Mouse (Mus musculus): Measurements from ENCODE around the gene Ntmt1. TPM values are rescaled to one million over a fixed set of nuclear protein-coding genes. Genes with fewer than 3 reads are reported as not detected.

The Ntmt1 gene
- 102 and 109 TPM in 2 replicates for polyA plus RNA-seq (2014; fragmentation: Nextera tagmentation; extraction: Ambion mirVana)

- H3K27me3 ChIP-seq (ENCODE audit: control insufficient read depth, insufficient read depth, low read length) = no peaks in the 10 kb centered on the region
- H3K27ac ChIP-seq (replicated peaks; ENCODE audit: low read depth, low read length) = peak within 1 kb of the TSS; percentile 56; the same call in 1 of the 2 replicates
- peak within 1 kb of the TSS; percentile 90 for H3K9ac ChIP-seq (ENCODE audit: low read length)
- no peaks in the 10 kb centered on the region; the same call in 1 of the 2 replicates for H3K9me3 ChIP-seq (ENCODE audit: control insufficient read depth, low read length)
- peak within 1 kb of the TSS; percentile 95 for H3K4me2 ChIP-seq (ENCODE audit: low read depth, severe bottlenecking)
- H3K4me1 ChIP-seq (ENCODE audit: control insufficient read depth, insufficient read depth, low read length) = peaks cover 12% of the 10 kb centered on the region; the same call in 1 of the 2 replicates
- under 1% methylated on average over 42 of the region's 44 CpGs for WGBS
- H3K4me3 ChIP-seq (ENCODE audit: low read depth, low read length) = peak within 1 kb of the TSS; percentile 78
- DNase-seq (ENCODE audit: low spot score) (peak; percentile 100), ATAC-seq (ENCODE audit: insufficient number of reproducible peaks, low FRiP score, low TSS enrichment, low read depth) (peak; percentile 98)
- 0 out of 2 replicates have a peak, but pooled peaks cover 4% of the 10 kb centered on the region for H3K36me3 ChIP-seq (ENCODE audit: control insufficient read depth, insufficient read depth, low read length)
These were observed at the start of gene Ntmt1 for GRCm38 (mm10) chr2:30807648-30808295. TSS of gene Ntmt1 (plus strand) at chr2:30807826.

DNA sequence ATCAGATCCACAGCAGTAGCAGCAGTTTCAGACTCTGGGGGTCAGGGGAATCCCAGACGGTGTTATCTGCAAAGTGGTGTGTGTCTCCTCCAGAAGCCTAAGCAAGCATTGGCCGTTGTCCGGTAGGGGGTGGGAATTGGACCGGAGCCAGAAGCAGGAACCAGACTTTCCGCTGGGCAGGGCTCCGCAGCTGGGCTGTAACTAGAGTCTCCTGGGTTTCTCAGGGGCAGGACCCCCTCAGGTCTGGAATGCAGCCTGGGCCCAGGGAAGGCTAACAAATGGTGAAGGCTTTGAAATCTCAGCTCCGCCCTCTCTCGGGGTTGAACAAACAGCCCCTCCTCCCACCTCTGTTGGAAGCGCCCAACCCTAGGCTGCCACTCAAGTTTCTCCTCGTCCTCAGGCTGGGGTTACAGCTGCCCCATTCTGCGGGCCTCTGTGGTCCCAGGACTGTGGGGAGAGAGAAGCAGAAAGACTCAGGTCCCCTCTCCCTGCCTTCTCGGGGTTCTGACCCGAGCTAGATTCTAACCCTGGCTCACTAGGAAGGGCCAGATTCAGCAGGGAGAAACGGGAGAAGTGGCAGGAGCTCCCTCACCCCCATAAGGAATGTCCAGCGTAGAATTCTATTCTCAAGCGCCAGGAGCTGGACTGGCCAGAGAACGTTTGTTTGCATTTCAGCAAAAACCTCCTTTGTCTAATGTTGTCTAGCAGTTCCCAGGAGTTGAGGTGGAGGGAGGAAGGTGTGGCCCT, 49.1 kb upstream of the Ntmt1 start:
- ATAC-seq (ENCODE audit: insufficient number of reproducible peaks, low FRiP score, low TSS enrichment, low read depth) (peak; percentile 95), DNase-seq (ENCODE audit: low spot score) (peak; percentile 94)
- Histone ChIP-seq H3K9me3 (ENCODE audit: control insufficient read depth, low read length) (no peaks in the 10 kb centered on the region), H3K27me3 (ENCODE audit: control insufficient read depth, insufficient read depth, low read length) (no peaks in the 10 kb centered on the region), H3K4me2 (ENCODE audit: low read depth, severe bottlenecking) (peak overlapping the region; percentile 29; the same call in 1 of the 2 replicates), H3K27ac (replicated peaks; ENCODE audit: low read depth, low read length) (peak overlapping the region; percentile 91), H3K4me3 (ENCODE audit: low read depth, low read length) (no peak overlapping the region), H3K36me3 (ENCODE audit: control insufficient read depth, insufficient read depth, low read length) (no peaks in the 10 kb centered on the region), H3K4me1 (ENCODE audit: control insufficient read depth, insufficient read depth, low read length) (peaks cover 28% of the 10 kb centered on the region), H3K9ac (ENCODE audit: low read length) (peak overlapping the region; percentile 49)
- WGBS = 2% methylated on average over 17 of the region's 17 CpGs

GRCm38 (mm10) chr2:30759088-30759374, 48.6 kb upstream of the Ntmt1 start:
- Histone ChIP-seq H3K9me3 (ENCODE audit: control insufficient read depth, low read length) (no peaks in the 10 kb centered on the region), H3K9ac (ENCODE audit: low read length) (peak overlapping the region; percentile 49), H3K27me3 (ENCODE audit: control insufficient read depth, insufficient read depth, low read length) (no peaks in the 10 kb centered on the region), H3K4me1 (ENCODE audit: control insufficient read depth, insufficient read depth, low read length) (peaks cover 28% of the 10 kb centered on the region), H3K27ac (replicated peaks; ENCODE audit: low read depth, low read length) (peak overlapping the region; percentile 91), H3K4me2 (ENCODE audit: low read depth, severe bottlenecking) (no peak overlapping the region), H3K4me3 (ENCODE audit: low read depth, low read length) (no peak overlapping the region), H3K36me3 (ENCODE audit: control insufficient read depth, insufficient read depth, low read length) (no peaks in the 10 kb centered on the region)
- ATAC-seq (ENCODE audit: insufficient number of reproducible peaks, low FRiP score, low TSS enrichment, low read depth) (0 out of 2 replicates have a peak, but pooled peaks have one; percentile 3), DNase-seq (ENCODE audit: low spot score) (no peak)
- 42% methylated on average over 4 of the region's 4 CpGs for WGBS

- no peak for ATAC-seq (ENCODE audit: insufficient number of reproducible peaks, low FRiP score, low TSS enrichment, low read depth)
- Histone ChIP-seq H3K9ac (ENCODE audit: low read length) (0 out of 2 replicates have a peak overlapping the region, but pooled peaks have one; percentile 8), H3K36me3 (ENCODE audit: control insufficient read depth, insufficient read depth, low read length) (no peaks in the 10 kb centered on the region), H3K4me1 (ENCODE audit: control insufficient read depth, insufficient read depth, low read length) (peaks cover 28% of the 10 kb centered on the region), H3K4me2 (ENCODE audit: low read depth, severe bottlenecking) (no peak overlapping the region), H3K9me3 (ENCODE audit: control insufficient read depth, low read length) (no peaks in the 10 kb centered on the region), H3K4me3 (ENCODE audit: low read depth, low read length) (no peak overlapping the region), H3K27ac (replicated peaks; ENCODE audit: low read depth, low read length) (peak overlapping the region; percentile 91), H3K27me3 (ENCODE audit: control insufficient read depth, insufficient read depth, low read length) (no peaks in the 10 kb centered on the region)
- no peak for DNase-seq (ENCODE audit: low spot score)
- 73% methylated on average over 4 of the region's 4 CpGs for WGBS
These were observed 48.2 kb upstream of the Ntmt1 start for GRCm38 (mm10) chr2:30759442-30759841.

DNA sequence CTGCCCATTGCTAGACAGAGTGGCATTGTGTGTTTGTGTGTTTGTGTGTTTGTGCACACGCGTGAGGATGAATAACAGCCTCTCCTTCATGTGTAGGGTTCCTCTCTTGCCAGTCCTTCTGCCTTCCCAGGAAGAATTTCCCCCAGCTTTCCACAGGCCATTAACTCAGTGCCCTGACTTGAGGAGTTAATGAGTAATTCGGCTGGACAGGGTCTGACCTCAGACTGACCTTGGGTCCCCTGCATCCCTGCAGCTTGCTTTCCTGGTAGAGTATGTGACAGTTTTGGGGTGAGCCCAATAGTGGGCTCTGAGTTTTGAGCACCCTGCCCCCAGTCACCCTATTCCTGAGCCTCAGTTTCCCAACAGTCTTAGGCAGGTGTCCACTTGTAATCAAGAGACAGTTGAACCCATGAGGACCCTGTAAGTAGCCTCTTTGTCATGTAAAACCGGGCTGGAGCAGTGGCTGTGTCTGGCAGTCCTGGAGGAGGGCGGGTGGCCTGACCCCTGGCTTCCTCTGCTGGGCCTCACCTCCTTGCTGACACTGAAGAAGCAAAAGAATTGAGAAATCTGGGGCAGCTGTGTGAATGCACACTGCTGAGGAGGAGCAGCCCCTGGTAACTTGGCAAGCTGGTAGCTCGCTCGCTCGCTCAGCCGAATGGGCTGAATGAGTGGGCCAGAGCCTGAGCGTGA, 47.6 kb upstream of the Ntmt1 start:
- Histone ChIP-seq H3K36me3 (ENCODE audit: control insufficient read depth, insufficient read depth, low read length) (no peaks in the 10 kb centered on the region), H3K4me3 (ENCODE audit: low read depth, low read length) (no peak overlapping the region), H3K4me1 (ENCODE audit: control insufficient read depth, insufficient read depth, low read length) (peaks cover 28% of the 10 kb centered on the region), H3K9ac (ENCODE audit: low read length) (peak overlapping the region; percentile 30; the same call in 1 of the 2 replicates), H3K4me2 (ENCODE audit: low read depth, severe bottlenecking) (no peak overlapping the region), H3K9me3 (ENCODE audit: control insufficient read depth, low read length) (no peaks in the 10 kb centered on the region; the same call in 1 of the 2 replicates), H3K27ac (replicated peaks; ENCODE audit: low read depth, low read length) (peak overlapping the region; percentile 21; the same call in 1 of the 2 replicates), H3K27me3 (ENCODE audit: control insufficient read depth, insufficient read depth, low read length) (no peaks in the 10 kb centered on the region)
- no peak for DNase-seq (ENCODE audit: low spot score)
- WGBS = 47% methylated on average over 10 of the region's 10 CpGs
- ATAC-seq (ENCODE audit: insufficient number of reproducible peaks, low FRiP score, low TSS enrichment, low read depth) = no peak

- no peaks in the 10 kb centered on the region for H3K27me3 ChIP-seq (ENCODE audit: control insufficient read depth, insufficient read depth, low read length)
- H3K27ac ChIP-seq (replicated peaks; ENCODE audit: low read depth, low read length) = no peak overlapping the region; the same call in 1 of the 2 replicates
These were observed 46.9 kb upstream of the Ntmt1 start for GRCm38 (mm10) chr2:30760706-30761105.

DNA sequence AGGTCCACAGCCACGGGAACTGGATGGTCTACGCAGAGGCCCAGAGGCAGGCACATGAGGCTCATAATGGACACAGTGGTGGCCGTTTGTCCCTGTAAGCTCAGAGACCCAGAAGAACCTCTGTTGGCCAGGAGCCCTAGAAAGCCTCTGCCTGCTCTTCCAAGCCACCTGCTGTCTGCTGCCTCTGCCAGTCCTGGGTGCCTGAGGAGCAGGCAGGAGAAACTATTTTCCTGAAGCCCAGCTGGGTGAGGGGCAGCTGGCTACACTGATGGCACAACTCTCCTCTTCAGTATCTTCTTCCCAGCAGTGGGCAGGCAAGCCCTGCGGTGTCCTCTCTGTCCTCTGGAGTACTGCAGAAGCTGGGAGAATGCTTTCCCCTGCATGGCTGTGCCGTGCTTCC, 41.2 kb upstream of the Ntmt1 start:
- no peak overlapping the region for H3K9ac ChIP-seq (ENCODE audit: low read length)
- no peak overlapping the region for H3K4me3 ChIP-seq (ENCODE audit: low read depth, low read length)
- no peaks in the 10 kb centered on the region for H3K36me3 ChIP-seq (ENCODE audit: control insufficient read depth, insufficient read depth, low read length)
- no peaks in the 10 kb centered on the region for H3K27me3 ChIP-seq (ENCODE audit: control insufficient read depth, insufficient read depth, low read length)
- peaks cover 4% of the 10 kb centered on the region for H3K4me1 ChIP-seq (ENCODE audit: control insufficient read depth, insufficient read depth, low read length)
- no peak overlapping the region for H3K4me2 ChIP-seq (ENCODE audit: low read depth, severe bottlenecking)
- WGBS = 81% methylated on average over 5 of the region's 5 CpGs
- DNase-seq (ENCODE audit: low spot score) (no peak), ATAC-seq (ENCODE audit: insufficient number of reproducible peaks, low FRiP score, low TSS enrichment, low read depth) (no peak)
- no peaks in the 10 kb centered on the region; the same call in 1 of the 2 replicates for H3K9me3 ChIP-seq (ENCODE audit: control insufficient read depth, low read length)
- no peak overlapping the region for H3K27ac ChIP-seq (replicated peaks; ENCODE audit: low read depth, low read length)

More at GRCm38 (mm10) chr2:30760706-30761105, 46.9 kb upstream of the Ntmt1 start:
- 24% methylated on average over 6 of the region's 6 CpGs for WGBS
- H3K9me3 ChIP-seq (ENCODE audit: control insufficient read depth, low read length) = no peaks in the 10 kb centered on the region; the same call in 1 of the 2 replicates
- H3K4me2 ChIP-seq (ENCODE audit: low read depth, severe bottlenecking) = no peak overlapping the region
- no peak overlapping the region for H3K4me3 ChIP-seq (ENCODE audit: low read depth, low read length)
- DNase-seq (ENCODE audit: low spot score) (no peak), ATAC-seq (ENCODE audit: insufficient number of reproducible peaks, low FRiP score, low TSS enrichment, low read depth) (no peak)
- no peak overlapping the region for H3K9ac ChIP-seq (ENCODE audit: low read length)
- H3K36me3 ChIP-seq (ENCODE audit: control insufficient read depth, insufficient read depth, low read length) = no peaks in the 10 kb centered on the region
- peaks cover 28% of the 10 kb centered on the region for H3K4me1 ChIP-seq (ENCODE audit: control insufficient read depth, insufficient read depth, low read length)

- H3K27ac ChIP-seq (replicated peaks; ENCODE audit: low read depth, low read length) = no peak overlapping the region
- DNase-seq (ENCODE audit: low spot score) (no peak), ATAC-seq (ENCODE audit: insufficient number of reproducible peaks, low FRiP score, low TSS enrichment, low read depth) (no peak)
- no peak overlapping the region for H3K4me3 ChIP-seq (ENCODE audit: low read depth, low read length)
- H3K27me3 ChIP-seq (ENCODE audit: control insufficient read depth, insufficient read depth, low read length) = no peaks in the 10 kb centered on the region
- no peaks in the 10 kb centered on the region for H3K36me3 ChIP-seq (ENCODE audit: control insufficient read depth, insufficient read depth, low read length)
- peaks cover 14% of the 10 kb centered on the region for H3K4me1 ChIP-seq (ENCODE audit: control insufficient read depth, insufficient read depth, low read length)
- no peak overlapping the region for H3K4me2 ChIP-seq (ENCODE audit: low read depth, severe bottlenecking)
- no peaks in the 10 kb centered on the region; the same call in 1 of the 2 replicates for H3K9me3 ChIP-seq (ENCODE audit: control insufficient read depth, low read length)
- H3K9ac ChIP-seq (ENCODE audit: low read length) = no peak overlapping the region
- WGBS = 72% methylated on average over 7 of the region's 7 CpGs
These were observed 39.9 kb upstream of the Ntmt1 start for GRCm38 (mm10) chr2:30767626-30768240.

Measured in limb, embryonic 11.5 days (tissue).